Mouse (Mus musculus): ENCODE results near the gene Mrps27. TPM values are rescaled to one million over a fixed set of nuclear protein-coding genes. Genes with fewer than 3 reads are reported as not detected.
A peak's percentile ranks its signal among the peaks of the same experiment; 100 is the strongest.

Gene Mrps27
- polyA plus RNA-seq, 1 experiment from 2014 or later: 38.2 TPM

- Histone ChIP-seq H3K4me1 (ENCODE audit: control insufficient read depth, insufficient read depth, low read length) (peaks cover 47% of the 10 kb centered on the region), H3K36me3 (ENCODE audit: control insufficient read depth, insufficient read depth, low read length) (peaks cover 15% of the 10 kb centered on the region), H3K9ac (replicated peaks; ENCODE audit: low read length) (no peak overlapping the region), H3K27me3 (ENCODE audit: control insufficient read depth, insufficient read depth, low read length) (no peaks in the 10 kb centered on the region), H3K27ac (replicated peaks; ENCODE audit: low read depth, low read length) (no peak overlapping the region), H3K4me2 (ENCODE audit: low read length) (no peak overlapping the region), H3K4me3 (replicated peaks; ENCODE audit: low read depth, low read length) (no peak overlapping the region), H3K9me3 (ENCODE audit: control insufficient read depth, low read length) (no peaks in the 10 kb centered on the region)
- 88% methylated on average over 3 of the region's 3 CpGs for WGBS
- ATAC-seq (ENCODE audit: low FRiP score, low TSS enrichment): no peak
- no peak for DNase-seq
Measured at GRCm38 (mm10) chr13:99452444-99452843, 107.9 kb downstream of the Mrps27 start.

DNA sequence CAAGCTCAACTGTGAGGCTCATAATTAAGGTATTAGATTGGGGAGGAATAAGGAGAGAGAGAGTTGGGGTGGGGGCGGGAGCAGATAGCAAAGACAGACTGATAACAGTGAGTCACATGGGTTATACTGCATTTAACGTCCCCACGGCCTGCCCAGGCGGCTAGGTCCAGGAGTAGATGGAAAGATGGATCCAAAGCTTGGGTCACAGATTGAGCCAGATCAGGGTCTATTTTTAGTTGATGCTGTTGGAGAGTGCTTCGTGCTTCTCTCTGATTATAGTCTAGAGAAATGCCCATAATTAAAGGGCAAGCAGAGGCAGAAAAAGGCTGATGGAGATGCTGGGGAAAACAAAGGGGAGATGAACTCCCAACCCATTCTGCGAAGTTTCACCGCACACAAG lies 110.4 kb downstream of the Mrps27 start:
- H3K4me2 ChIP-seq (ENCODE audit: low read length): no peak overlapping the region
- H3K9ac ChIP-seq (replicated peaks; ENCODE audit: low read length): no peak overlapping the region
- no peaks in the 10 kb centered on the region for H3K9me3 ChIP-seq (ENCODE audit: control insufficient read depth, low read length)
- no peak overlapping the region for H3K27ac ChIP-seq (replicated peaks; ENCODE audit: low read depth, low read length)
- 82% methylated on average over 7 of the region's 7 CpGs for WGBS
- H3K27me3 ChIP-seq (ENCODE audit: control insufficient read depth, insufficient read depth, low read length): no peaks in the 10 kb centered on the region
- H3K4me1 ChIP-seq (ENCODE audit: control insufficient read depth, insufficient read depth, low read length): peaks cover 35% of the 10 kb centered on the region
- no peak overlapping the region for H3K4me3 ChIP-seq (replicated peaks; ENCODE audit: low read depth, low read length)
- peaks cover 20% of the 10 kb centered on the region for H3K36me3 ChIP-seq (ENCODE audit: control insufficient read depth, insufficient read depth, low read length)
- ATAC-seq (ENCODE audit: low FRiP score, low TSS enrichment) (no peak), DNase-seq (no peak)

DNA sequence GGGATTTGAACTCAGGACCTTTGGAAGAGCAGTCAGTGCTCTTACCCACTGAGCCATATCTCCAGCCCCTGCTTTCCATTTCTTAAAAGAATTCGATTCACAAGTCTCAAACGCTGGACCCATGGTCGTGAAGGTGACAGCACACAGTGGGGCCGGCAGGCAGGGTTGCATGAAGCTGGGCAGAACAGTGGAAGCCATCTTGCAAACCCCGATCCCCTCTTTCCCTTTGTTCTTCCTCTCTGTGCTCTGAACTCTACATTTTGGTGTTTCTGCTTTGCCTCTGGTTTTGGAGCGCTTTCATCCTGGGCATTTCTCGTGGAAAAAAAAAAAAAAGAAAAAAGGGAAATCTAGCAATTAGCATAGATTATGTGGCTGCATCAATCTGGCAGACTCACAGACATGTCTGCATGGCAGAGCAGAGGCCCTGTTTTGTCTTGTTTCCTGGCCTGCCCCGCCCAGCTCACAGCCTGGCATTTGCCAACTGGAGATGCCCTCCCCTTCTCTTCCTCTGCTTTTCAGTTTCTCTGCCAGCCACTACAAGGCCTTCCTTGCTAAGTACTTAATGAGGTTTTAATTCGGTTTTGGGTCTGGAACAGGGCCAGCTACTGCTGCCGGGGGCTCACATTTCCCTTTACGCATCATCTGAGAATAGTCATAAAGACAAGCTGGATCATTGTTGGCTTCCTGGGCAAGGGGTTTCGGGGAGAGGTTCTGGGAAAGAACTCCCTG lies 114.2 kb downstream of the Mrps27 start:
- H3K4me2 ChIP-seq (ENCODE audit: low read length): no peak overlapping the region
- peaks cover 26% of the 10 kb centered on the region; the same call in 1 of the 2 replicates for H3K4me1 ChIP-seq (ENCODE audit: control insufficient read depth, insufficient read depth, low read length)
- peak; percentile 82 for ATAC-seq (ENCODE audit: low FRiP score, low TSS enrichment)
- H3K36me3 ChIP-seq (ENCODE audit: control insufficient read depth, insufficient read depth, low read length): peaks cover 23% of the 10 kb centered on the region
- H3K27ac ChIP-seq (replicated peaks; ENCODE audit: low read depth, low read length): peak overlapping the region; percentile 58
- 61% methylated on average over 12 of the region's 12 CpGs for WGBS
- peak; percentile 79 for DNase-seq
- H3K9ac ChIP-seq (replicated peaks; ENCODE audit: low read length): no peak overlapping the region
- H3K27me3 ChIP-seq (ENCODE audit: control insufficient read depth, insufficient read depth, low read length): no peaks in the 10 kb centered on the region
- no peaks in the 10 kb centered on the region for H3K9me3 ChIP-seq (ENCODE audit: control insufficient read depth, low read length)
- no peak overlapping the region for H3K4me3 ChIP-seq (replicated peaks; ENCODE audit: low read depth, low read length)

GRCm38 (mm10) chr13:99459612-99460011 lies 115.0 kb downstream of the Mrps27 start:
- H3K4me1 ChIP-seq (ENCODE audit: control insufficient read depth, insufficient read depth, low read length): peaks cover 29% of the 10 kb centered on the region; the same call in 1 of the 2 replicates
- H3K36me3 ChIP-seq (ENCODE audit: control insufficient read depth, insufficient read depth, low read length): peaks cover 23% of the 10 kb centered on the region
- 93% methylated on average over 4 of the region's 4 CpGs for WGBS
- H3K9ac ChIP-seq (replicated peaks; ENCODE audit: low read length): no peak overlapping the region
- H3K4me2 ChIP-seq (ENCODE audit: low read length): no peak overlapping the region
- H3K27ac ChIP-seq (replicated peaks; ENCODE audit: low read depth, low read length): peak overlapping the region; percentile 58; the same call in 1 of the 2 replicates
- 0 out of 2 replicates have a peak, but pooled peaks have one; percentile 4 for ATAC-seq (ENCODE audit: low FRiP score, low TSS enrichment)
- no peaks in the 10 kb centered on the region for H3K9me3 ChIP-seq (ENCODE audit: control insufficient read depth, low read length)
- no peak overlapping the region for H3K4me3 ChIP-seq (replicated peaks; ENCODE audit: low read depth, low read length)
- DNase-seq: no peak
- H3K27me3 ChIP-seq (ENCODE audit: control insufficient read depth, insufficient read depth, low read length): no peaks in the 10 kb centered on the region

DNA sequence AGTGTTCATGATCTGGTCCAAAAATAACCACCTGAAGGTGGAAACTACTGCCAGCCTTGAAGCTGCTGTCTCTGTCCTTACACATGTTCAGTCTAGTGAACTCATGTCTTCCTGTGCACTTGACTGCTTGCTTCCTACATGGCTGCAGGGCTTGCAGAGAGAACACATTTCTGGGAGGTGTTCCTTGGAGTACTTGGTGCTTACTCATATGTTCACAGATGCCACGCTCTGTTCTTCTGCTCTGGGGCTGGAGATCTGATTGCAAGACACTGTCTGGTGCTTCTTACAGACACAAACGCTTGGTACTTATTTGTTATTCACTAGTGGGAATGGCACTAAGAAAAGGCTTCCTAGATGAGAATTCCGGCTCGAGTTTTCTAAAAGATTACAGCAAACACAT lies 117.3 kb downstream of the Mrps27 start:
- peaks cover 27% of the 10 kb centered on the region for H3K4me1 ChIP-seq (ENCODE audit: control insufficient read depth, insufficient read depth, low read length)
- H3K27ac ChIP-seq (replicated peaks; ENCODE audit: low read depth, low read length): no peak overlapping the region
- no peak overlapping the region for H3K4me2 ChIP-seq (ENCODE audit: low read length)
- H3K9me3 ChIP-seq (ENCODE audit: control insufficient read depth, low read length): no peaks in the 10 kb centered on the region
- no peak overlapping the region for H3K9ac ChIP-seq (replicated peaks; ENCODE audit: low read length)
- no peak overlapping the region for H3K4me3 ChIP-seq (replicated peaks; ENCODE audit: low read depth, low read length)
- ATAC-seq (ENCODE audit: low FRiP score, low TSS enrichment) (no peak), DNase-seq (no peak)
- H3K27me3 ChIP-seq (ENCODE audit: control insufficient read depth, insufficient read depth, low read length): no peaks in the 10 kb centered on the region
- 95% methylated on average over 4 of the region's 4 CpGs for WGBS
- peaks cover 19% of the 10 kb centered on the region for H3K36me3 ChIP-seq (ENCODE audit: control insufficient read depth, insufficient read depth, low read length)

- 80% methylated on average over 4 of the region's 4 CpGs for WGBS
- Histone ChIP-seq H3K27ac (replicated peaks; ENCODE audit: low read depth, low read length) (no peak overlapping the region), H3K36me3 (ENCODE audit: control insufficient read depth, insufficient read depth, low read length) (peaks cover 13% of the 10 kb centered on the region), H3K4me1 (ENCODE audit: control insufficient read depth, insufficient read depth, low read length) (peaks cover 30% of the 10 kb centered on the region), H3K9me3 (ENCODE audit: control insufficient read depth, low read length) (no peaks in the 10 kb centered on the region), H3K27me3 (ENCODE audit: control insufficient read depth, insufficient read depth, low read length) (no peaks in the 10 kb centered on the region), H3K9ac (replicated peaks; ENCODE audit: low read length) (no peak overlapping the region), H3K4me2 (ENCODE audit: low read length) (no peak overlapping the region), H3K4me3 (replicated peaks; ENCODE audit: low read depth, low read length) (no peak overlapping the region)
- ATAC-seq (ENCODE audit: low FRiP score, low TSS enrichment): no peak
- DNase-seq: no peak
Measured at GRCm38 (mm10) chr13:99464551-99464950, 120.0 kb downstream of the Mrps27 start.

Other genes starting within 250 kb of the Mrps27 start
- gene Zfp366, start 160.0 kb upstream of the Mrps27 start, polyA plus RNA-seq (2014; fragmentation: Nextera tagmentation; extraction: Ambion mirVana): 0.43 and 0.79 TPM in 2 replicates
- gene Ptcd2, start 81 bp upstream of the Mrps27 start, polyA plus RNA-seq (2014; fragmentation: Nextera tagmentation; extraction: Ambion mirVana): 57.3 and 62.2 TPM in 2 replicates
- 2,111 and 2,470 TPM in 2 replicates for gene Map1b, start 171.8 kb downstream of the Mrps27 start, polyA plus RNA-seq (2014; fragmentation: Nextera tagmentation; extraction: Ambion mirVana)